Mouse (Mus musculus): ENCODE results near the gene Lrrc20. TPM values are rescaled to one million over a fixed set of nuclear protein-coding genes. Genes with fewer than 3 reads are reported as not detected.
A peak's percentile ranks its signal among the peaks of the same experiment; 100 is the strongest.

Lrrc20 gene
- polyA plus RNA-seq, 1 experiment: 10.9 TPM

DNA sequence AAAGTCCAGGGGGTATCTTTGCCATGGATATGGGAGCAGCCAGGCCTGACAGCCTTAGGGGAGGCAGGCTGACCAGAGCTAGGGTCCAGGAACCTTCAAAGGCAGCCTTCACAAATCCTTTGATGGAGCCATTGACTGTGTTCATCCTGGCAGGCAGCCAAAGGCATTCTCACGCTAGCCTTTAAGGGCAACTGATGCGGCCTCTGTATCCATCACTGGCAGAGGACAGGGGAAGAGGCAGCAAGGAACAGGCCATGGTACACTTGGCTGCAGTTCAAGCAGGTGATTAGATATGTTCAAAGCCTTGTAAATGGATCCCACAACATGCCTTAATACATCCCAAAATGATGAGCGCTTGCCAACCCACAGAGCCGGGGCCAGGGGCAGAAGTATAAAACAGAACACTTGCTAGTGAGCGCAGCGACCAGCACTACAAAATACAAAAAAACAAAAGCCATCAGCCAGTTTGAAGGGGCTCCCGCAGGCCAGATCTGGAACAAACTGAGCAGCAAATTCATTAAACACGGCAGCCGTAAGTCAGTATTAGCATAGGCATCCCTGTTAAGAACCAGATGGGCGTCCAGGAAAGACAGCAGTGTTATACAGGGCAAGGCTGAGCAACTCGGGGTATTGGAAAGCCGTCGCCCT lies 100.6 kb downstream of the Lrrc20 start:
- H3K36me3 ChIP-seq (ENCODE audit: control insufficient read depth, insufficient read depth, low read length): no peaks in the 10 kb centered on the region
- WGBS: 95% methylated on average over 13 of the region's 13 CpGs
- no peak for TF ChIP-seq POLR2A (IDR thresholded peaks at IDR 0.05; ENCODE audit: control insufficient read depth, extremely low read depth, insufficient read depth, low read length, poor library complexity)
- no peak for TF ChIP-seq CTCF (IDR thresholded peaks at IDR 0.05; ENCODE audit: borderline replicate concordance, control insufficient read depth, extremely low read depth, insufficient read depth, low read length, poor library complexity)
- no peak for DNase-seq
- H3K4me1 ChIP-seq (replicated peaks; ENCODE audit: control insufficient read depth, insufficient read depth, low read length): no peaks in the 10 kb centered on the region
- H3K4me3 ChIP-seq (ENCODE audit: control insufficient read depth, insufficient read depth, low read length): no peak overlapping the region
- H3K27ac ChIP-seq (ENCODE audit: control insufficient read depth, insufficient read depth, low read length): no peak overlapping the region
- H3K27me3 ChIP-seq (ENCODE audit: control insufficient read depth, insufficient read depth, low read length): no peaks in the 10 kb centered on the region

DNA sequence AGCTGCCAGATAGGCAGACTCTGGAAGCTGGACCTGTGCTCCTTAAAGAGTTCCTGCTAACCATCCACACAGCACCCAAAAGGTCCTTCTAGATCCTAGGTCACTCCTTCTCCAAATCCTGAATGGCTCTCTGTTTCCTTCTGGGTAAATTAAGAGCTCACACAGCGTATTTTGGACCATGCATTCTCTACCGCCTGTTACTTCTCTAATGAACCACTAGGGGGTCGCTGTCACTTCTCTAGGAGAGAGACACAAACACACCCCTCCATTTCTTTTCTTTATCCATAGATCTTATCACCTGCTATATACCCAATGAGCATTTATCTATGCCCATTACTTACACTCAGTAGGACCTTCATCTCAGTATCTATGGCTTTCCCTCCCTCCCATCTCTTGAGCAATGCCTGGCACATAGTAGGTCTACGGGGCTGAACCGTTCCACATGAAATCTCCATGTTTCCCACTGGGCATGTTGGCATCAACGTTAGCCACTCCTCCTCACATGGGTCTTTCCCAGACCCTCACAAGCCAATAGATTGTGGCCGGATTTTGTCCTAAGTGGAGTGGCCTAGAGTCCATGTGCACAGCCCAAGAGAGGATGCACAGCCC lies 111.7 kb downstream of the Lrrc20 start:
- 88% methylated on average over 7 of the region's 7 CpGs for WGBS
- H3K27ac ChIP-seq (ENCODE audit: control insufficient read depth, insufficient read depth, low read length): no peak overlapping the region
- no peaks in the 10 kb centered on the region for H3K36me3 ChIP-seq (ENCODE audit: control insufficient read depth, insufficient read depth, low read length)
- TF ChIP-seq CTCF (IDR thresholded peaks at IDR 0.05; ENCODE audit: borderline replicate concordance, control insufficient read depth, extremely low read depth, insufficient read depth, low read length, poor library complexity) (no peak), POLR2A (IDR thresholded peaks at IDR 0.05; ENCODE audit: control insufficient read depth, extremely low read depth, insufficient read depth, low read length, poor library complexity) (no peak)
- no peaks in the 10 kb centered on the region for H3K27me3 ChIP-seq (ENCODE audit: control insufficient read depth, insufficient read depth, low read length)
- DNase-seq: no peak
- H3K4me1 ChIP-seq (replicated peaks; ENCODE audit: control insufficient read depth, insufficient read depth, low read length): 0 out of 2 replicates have a peak, but pooled peaks cover 4% of the 10 kb centered on the region
- H3K4me3 ChIP-seq (ENCODE audit: control insufficient read depth, insufficient read depth, low read length): no peak overlapping the region

DNA sequence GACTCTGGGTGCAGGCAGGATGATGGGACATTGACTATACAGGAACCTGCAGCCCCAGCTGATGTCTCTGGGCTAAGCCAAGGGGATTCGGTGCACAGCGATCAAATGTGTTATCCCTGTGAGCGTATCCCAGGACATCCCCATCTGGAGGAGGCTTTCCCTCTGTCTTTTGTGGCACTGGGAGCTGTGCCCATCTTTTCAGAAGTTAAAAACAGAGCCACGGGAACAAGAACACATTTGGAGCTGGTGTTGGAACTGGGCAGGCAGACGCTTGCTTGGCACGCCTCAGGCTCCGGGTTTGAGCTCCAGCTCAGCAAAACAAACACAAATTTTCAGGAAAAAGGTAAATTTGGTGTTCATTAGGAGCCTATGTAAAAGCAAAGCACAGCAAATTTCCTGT lies 122.4 kb downstream of the Lrrc20 start:
- WGBS: 91% methylated on average over 7 of the region's 7 CpGs

DNA sequence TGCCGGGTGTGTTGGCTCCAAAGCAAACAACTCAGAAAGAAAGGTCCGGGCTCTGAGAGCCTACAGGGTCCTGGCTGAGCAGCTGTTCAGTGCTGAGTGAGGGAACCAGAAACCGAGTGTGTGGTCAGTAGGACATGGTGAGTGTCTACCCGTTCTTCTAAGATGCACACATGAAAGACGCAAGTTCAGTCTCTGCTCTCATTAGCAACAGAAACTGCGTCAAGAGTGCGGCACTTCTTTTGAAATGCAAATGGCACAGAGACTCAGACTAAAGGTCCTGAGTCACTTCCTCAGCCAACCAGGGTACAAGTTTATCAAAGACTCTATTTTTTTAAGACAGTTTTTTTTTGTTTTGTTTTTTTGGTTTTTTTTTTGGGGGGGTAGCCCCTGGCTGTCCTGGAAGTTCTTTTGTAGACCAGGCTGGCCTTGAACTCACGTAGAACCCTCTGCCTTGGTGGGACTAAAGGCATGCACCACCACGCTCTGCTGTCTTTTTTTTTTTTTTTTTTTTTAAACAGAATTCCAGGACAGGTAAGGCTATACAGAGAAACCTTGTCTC lies 124.0 kb downstream of the Lrrc20 start:
- H3K4me3 ChIP-seq (ENCODE audit: control insufficient read depth, insufficient read depth, low read length): no peak overlapping the region
- TF ChIP-seq POLR2A (IDR thresholded peaks at IDR 0.05; ENCODE audit: control insufficient read depth, extremely low read depth, insufficient read depth, low read length, poor library complexity) (no peak), CTCF (IDR thresholded peaks at IDR 0.05; ENCODE audit: borderline replicate concordance, control insufficient read depth, extremely low read depth, insufficient read depth, low read length, poor library complexity) (no peak)

More for the DNA sequence above, 122.4 kb downstream of the Lrrc20 start:
- no peak for DNase-seq
- TF ChIP-seq CTCF (IDR thresholded peaks at IDR 0.05; ENCODE audit: borderline replicate concordance, control insufficient read depth, extremely low read depth, insufficient read depth, low read length, poor library complexity) (no peak), POLR2A (IDR thresholded peaks at IDR 0.05; ENCODE audit: control insufficient read depth, extremely low read depth, insufficient read depth, low read length, poor library complexity) (no peak)
- H3K27me3 ChIP-seq (ENCODE audit: control insufficient read depth, insufficient read depth, low read length): no peaks in the 10 kb centered on the region; the same call in 1 of the 2 replicates
- peaks cover 3% of the 10 kb centered on the region; the same call in 1 of the 2 replicates for H3K4me1 ChIP-seq (replicated peaks; ENCODE audit: control insufficient read depth, insufficient read depth, low read length)
- no peak overlapping the region for H3K27ac ChIP-seq (ENCODE audit: control insufficient read depth, insufficient read depth, low read length)
- no peaks in the 10 kb centered on the region for H3K36me3 ChIP-seq (ENCODE audit: control insufficient read depth, insufficient read depth, low read length)
- no peak overlapping the region for H3K4me3 ChIP-seq (ENCODE audit: control insufficient read depth, insufficient read depth, low read length)

DNA sequence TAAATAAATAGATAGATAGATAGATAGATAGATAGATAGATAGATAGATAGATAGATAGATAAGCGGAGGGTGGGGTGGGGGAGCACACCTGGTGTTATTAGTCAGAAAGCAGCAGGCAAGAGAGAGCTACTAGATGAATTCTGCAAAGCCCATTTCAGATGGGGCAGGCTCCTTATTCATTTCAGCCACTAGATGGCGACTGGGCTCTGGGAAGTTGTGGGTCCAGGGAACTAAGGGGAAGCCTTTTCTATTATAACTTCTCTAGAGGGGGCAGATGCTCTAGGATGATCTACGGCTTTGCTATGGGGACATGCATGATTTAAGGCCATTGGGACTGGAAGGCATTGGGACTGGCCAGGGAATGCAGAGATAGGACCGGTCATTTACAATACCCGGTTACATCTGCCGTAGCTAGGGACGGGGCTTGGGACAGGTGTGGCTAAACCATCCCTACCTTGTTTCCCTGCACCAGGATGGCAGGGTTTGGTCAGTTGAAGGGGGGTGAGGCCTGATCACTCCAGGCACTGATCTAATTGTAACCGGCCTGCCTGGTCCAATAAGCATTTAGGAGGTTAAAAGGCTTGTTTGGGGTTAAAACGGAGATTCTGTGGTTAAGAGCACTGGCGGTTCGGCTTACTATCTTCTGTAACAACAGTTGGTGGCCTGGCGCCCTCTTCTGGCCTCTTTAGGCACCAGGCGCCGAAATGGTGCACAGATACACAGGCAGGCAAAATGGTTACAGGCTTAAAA lies 126.9 kb downstream of the Lrrc20 start:
- Histone ChIP-seq H3K4me3 (ENCODE audit: control insufficient read depth, insufficient read depth, low read length) (no peak overlapping the region), H3K36me3 (ENCODE audit: control insufficient read depth, insufficient read depth, low read length) (no peaks in the 10 kb centered on the region)

More for the DNA sequence above, 124.0 kb downstream of the Lrrc20 start:
- Histone ChIP-seq H3K27ac (ENCODE audit: control insufficient read depth, insufficient read depth, low read length) (no peak overlapping the region), H3K27me3 (ENCODE audit: control insufficient read depth, insufficient read depth, low read length) (no peaks in the 10 kb centered on the region; the same call in 1 of the 2 replicates), H3K4me1 (replicated peaks; ENCODE audit: control insufficient read depth, insufficient read depth, low read length) (peaks cover 3% of the 10 kb centered on the region; the same call in 1 of the 2 replicates), H3K36me3 (ENCODE audit: control insufficient read depth, insufficient read depth, low read length) (no peaks in the 10 kb centered on the region)
- no peak for DNase-seq
- WGBS: 52% methylated on average over 9 of the region's 9 CpGs

More for the DNA sequence above, 126.9 kb downstream of the Lrrc20 start:
- Histone ChIP-seq H3K27me3 (ENCODE audit: control insufficient read depth, insufficient read depth, low read length) (no peaks in the 10 kb centered on the region), H3K4me1 (replicated peaks; ENCODE audit: control insufficient read depth, insufficient read depth, low read length) (peaks cover 3% of the 10 kb centered on the region; the same call in 1 of the 2 replicates), H3K27ac (ENCODE audit: control insufficient read depth, insufficient read depth, low read length) (no peak overlapping the region)
- no peak; the same call in 1 of the 2 replicates for TF ChIP-seq CTCF (IDR thresholded peaks at IDR 0.05; ENCODE audit: borderline replicate concordance, control insufficient read depth, extremely low read depth, insufficient read depth, low read length, poor library complexity)
- TF ChIP-seq POLR2A (IDR thresholded peaks at IDR 0.05; ENCODE audit: control insufficient read depth, extremely low read depth, insufficient read depth, low read length, poor library complexity): no peak
- WGBS: 16% methylated on average over 14 of the region's 14 CpGs
- DNase-seq: peak; percentile 58
